Mouse (Mus musculus) limb, embryonic 10.5 days (tissue): Measurements from ENCODE around the gene Ttll11. TPM values are rescaled to one million over a fixed set of nuclear protein-coding genes. Genes with fewer than 3 reads are reported as not detected.

ENCODE experiments used
- DNase-seq: peaks from one replicate; pipeline ENCODE4 v3.0.0-alpha.2; 2017; ENCODE audit warnings: low spot score
- H3K27ac ChIP-seq: fragments of 300-500 bp; sonication (generic); 2 replicates; pipeline ENCODE4 v1.5.1; 2016; ENCODE audit warnings: mild to moderate bottlenecking
- H3K27me3 ChIP-seq: fragments of 300-500 bp; sonication (generic); 2 replicates; pipeline ENCODE4 v1.6.1; 2016; ENCODE audit warnings: low read depth, mild to moderate bottlenecking; ENCODE audit not compliant: poor library complexity, severe bottlenecking
- H3K36me3 ChIP-seq: fragments of 300-500 bp; sonication (generic); 2 replicates; pipeline ENCODE4 v1.6.1; 2016; ENCODE audit warnings: mild to moderate bottlenecking, moderate library complexity
- H3K4me1 ChIP-seq: fragments of 300-500 bp; sonication (generic); 2 replicates; pipeline ENCODE4 v1.6.1; 2016
- H3K4me3 ChIP-seq: fragments of 300-500 bp; sonication (generic); 2 replicates; pipeline ENCODE4 v1.5.1; 2016; ENCODE audit warnings: mild to moderate bottlenecking, moderate library complexity
- H3K9me3 ChIP-seq: fragments of 300-500 bp; sonication (generic); replicated peaks from 2 replicates; pipeline ENCODE4 v1.6.1; 2016; ENCODE audit warnings: mild to moderate bottlenecking
- WGBS: fragments of 180-500 bp; shearing (Covaris S2); methylation state at CpG from one replicate; pipeline ENCODE4 v1.1.7; 2016; 5-methylcytosine and 5-hydroxymethylcytosine counted together
- polyA plus RNA-seq: library from polyadenylated mRNA; unstranded; fragments of >200 nt; fragmentation: Nextera tagmentation; extraction: Ambion mirVana; gene quantifications from 2 replicates; pipeline ENCODE4 v1.2.1, GENCODE M21; 2016

Ttll11 gene
- polyA plus RNA-seq, 1 experiment from 2014 or later = 0.65 TPM

GRCm38 (mm10) chr2:35911675-35912074 lies 68.0 kb downstream of the Ttll11 start:
- Histone ChIP-seq H3K36me3 (no peaks in the 10 kb centered on the region), H3K27ac (no peak overlapping the region), H3K4me3 (no peak overlapping the region), H3K4me1 (peaks cover 16% of the 10 kb centered on the region), H3K9me3 (no peaks in the 10 kb centered on the region), H3K27me3 (no peaks in the 10 kb centered on the region)
- WGBS = 89% methylated on average over 1 of the region's 1 CpGs
- no peak for DNase-seq

- no peak for DNase-seq
- Histone ChIP-seq H3K9me3 (no peaks in the 10 kb centered on the region), H3K4me3 (no peak overlapping the region), H3K4me1 (peaks cover 16% of the 10 kb centered on the region), H3K36me3 (no peaks in the 10 kb centered on the region), H3K27ac (no peak overlapping the region), H3K27me3 (no peaks in the 10 kb centered on the region)
- 37% methylated on average over 9 of the region's 9 CpGs for WGBS
These were observed 69.0 kb downstream of the Ttll11 start for GRCm38 (mm10) chr2:35910740-35911139.

- Histone ChIP-seq H3K4me1 (peaks cover 16% of the 10 kb centered on the region), H3K36me3 (no peaks in the 10 kb centered on the region), H3K27me3 (no peaks in the 10 kb centered on the region), H3K27ac (no peak overlapping the region), H3K4me3 (no peak overlapping the region), H3K9me3 (no peaks in the 10 kb centered on the region)
- no peak for DNase-seq
- 98% methylated on average over 4 of the region's 4 CpGs for WGBS
These were observed 70.4 kb downstream of the Ttll11 start for GRCm38 (mm10) chr2:35909353-35909752.

GRCm38 (mm10) chr2:35907578-35907977 lies 72.1 kb downstream of the Ttll11 start:
- no peak overlapping the region for H3K27ac ChIP-seq
- no peaks in the 10 kb centered on the region for H3K9me3 ChIP-seq
- DNase-seq = no peak
- H3K27me3 ChIP-seq = no peaks in the 10 kb centered on the region
- H3K4me1 ChIP-seq = peaks cover 16% of the 10 kb centered on the region
- WGBS = 85% methylated on average over 6 of the region's 6 CpGs
- H3K36me3 ChIP-seq = no peaks in the 10 kb centered on the region
- no peak overlapping the region for H3K4me3 ChIP-seq

GRCm38 (mm10) chr2:35906174-35906798 lies 73.4 kb downstream of the Ttll11 start:
- WGBS = 32% methylated on average over 11 of the region's 11 CpGs
- no peak overlapping the region for H3K27ac ChIP-seq
- H3K36me3 ChIP-seq = no peaks in the 10 kb centered on the region
- no peaks in the 10 kb centered on the region for H3K27me3 ChIP-seq
- H3K9me3 ChIP-seq = no peaks in the 10 kb centered on the region
- H3K4me3 ChIP-seq = no peak overlapping the region
- DNase-seq = peak; percentile 66
- peaks cover 16% of the 10 kb centered on the region for H3K4me1 ChIP-seq

GRCm38 (mm10) chr2:35900845-35901244 lies 78.9 kb downstream of the Ttll11 start:
- H3K4me1 ChIP-seq = peaks cover 9% of the 10 kb centered on the region
- 91% methylated on average over 2 of the region's 2 CpGs for WGBS
- no peaks in the 10 kb centered on the region for H3K36me3 ChIP-seq
- H3K27ac ChIP-seq = no peak overlapping the region
- H3K9me3 ChIP-seq = no peaks in the 10 kb centered on the region
- H3K27me3 ChIP-seq = no peaks in the 10 kb centered on the region
- H3K4me3 ChIP-seq = no peak overlapping the region
- DNase-seq = no peak

- H3K27ac ChIP-seq = no peak overlapping the region
- 96% methylated on average over 3 of the region's 3 CpGs for WGBS
- H3K9me3 ChIP-seq = no peaks in the 10 kb centered on the region
- no peak overlapping the region for H3K4me3 ChIP-seq
- DNase-seq = no peak
- no peaks in the 10 kb centered on the region for H3K36me3 ChIP-seq
- H3K4me1 ChIP-seq = peaks cover 9% of the 10 kb centered on the region
- no peaks in the 10 kb centered on the region for H3K27me3 ChIP-seq
These were observed 80.0 kb downstream of the Ttll11 start for GRCm38 (mm10) chr2:35899712-35900111.

GRCm38 (mm10) chr2:35899135-35899474 lies 80.6 kb downstream of the Ttll11 start:
- WGBS = 85% methylated on average over 4 of the region's 4 CpGs
- Histone ChIP-seq H3K27ac (no peak overlapping the region), H3K36me3 (no peaks in the 10 kb centered on the region), H3K27me3 (no peaks in the 10 kb centered on the region), H3K9me3 (no peaks in the 10 kb centered on the region), H3K4me1 (peaks cover 9% of the 10 kb centered on the region), H3K4me3 (no peak overlapping the region)
- DNase-seq = no peak

GRCm38 (mm10) chr2:35898425-35899134 lies 81.1 kb downstream of the Ttll11 start:
- DNase-seq = no peak
- peaks cover 9% of the 10 kb centered on the region for H3K4me1 ChIP-seq
- H3K4me3 ChIP-seq = no peak overlapping the region
- H3K36me3 ChIP-seq = no peaks in the 10 kb centered on the region
- H3K27ac ChIP-seq = no peak overlapping the region
- 80% methylated on average over 6 of the region's 6 CpGs for WGBS
- no peaks in the 10 kb centered on the region for H3K27me3 ChIP-seq
- no peaks in the 10 kb centered on the region for H3K9me3 ChIP-seq

GRCm38 (mm10) chr2:35897125-35897524 lies 82.6 kb downstream of the Ttll11 start:
- no peaks in the 10 kb centered on the region for H3K36me3 ChIP-seq
- no peak overlapping the region for H3K27ac ChIP-seq
- 85% methylated on average over 2 of the region's 2 CpGs for WGBS
- DNase-seq = no peak
- H3K9me3 ChIP-seq = no peaks in the 10 kb centered on the region
- no peaks in the 10 kb centered on the region for H3K27me3 ChIP-seq
- no peak overlapping the region for H3K4me3 ChIP-seq
- H3K4me1 ChIP-seq = peaks cover 9% of the 10 kb centered on the region

- Histone ChIP-seq H3K27ac (no peak overlapping the region), H3K4me1 (peaks cover 9% of the 10 kb centered on the region), H3K9me3 (no peaks in the 10 kb centered on the region), H3K4me3 (no peak overlapping the region), H3K27me3 (no peaks in the 10 kb centered on the region), H3K36me3 (no peaks in the 10 kb centered on the region)
- 84% methylated on average over 2 of the region's 2 CpGs for WGBS
- no peak for DNase-seq
These were observed 85.2 kb downstream of the Ttll11 start for GRCm38 (mm10) chr2:35894512-35894911.

GRCm38 (mm10) chr2:35890635-35891034 lies 89.1 kb downstream of the Ttll11 start:
- Histone ChIP-seq H3K27ac (no peak overlapping the region), H3K9me3 (no peaks in the 10 kb centered on the region), H3K4me1 (no peaks in the 10 kb centered on the region), H3K27me3 (no peaks in the 10 kb centered on the region), H3K4me3 (no peak overlapping the region), H3K36me3 (no peaks in the 10 kb centered on the region)
- 80% methylated on average over 3 of the region's 3 CpGs for WGBS
- DNase-seq = no peak

- 78% methylated on average over 2 of the region's 2 CpGs for WGBS
These were observed 89.9 kb downstream of the Ttll11 start for GRCm38 (mm10) chr2:35889776-35890175.

More at GRCm38 (mm10) chr2:35889776-35890175, 89.9 kb downstream of the Ttll11 start:
- no peaks in the 10 kb centered on the region for H3K4me1 ChIP-seq
- H3K27ac ChIP-seq = no peak overlapping the region
- no peaks in the 10 kb centered on the region for H3K27me3 ChIP-seq
- H3K9me3 ChIP-seq = no peaks in the 10 kb centered on the region
- DNase-seq = no peak
- H3K36me3 ChIP-seq = no peaks in the 10 kb centered on the region
- no peak overlapping the region for H3K4me3 ChIP-seq
